Mouse (Mus musculus) intestine, embryonic 16.5 days (tissue): ENCODE measurements around the gene Supt3. TPM values are rescaled to one million over a fixed set of nuclear protein-coding genes. Genes with fewer than 3 reads are reported as not detected.

Source experiments
- ATAC-seq: fragments of 200-750 bp; cut with Nextera tagmentation; 2 replicates; pipeline ENCODE4 v1.8.0; 2017; ENCODE audit warnings: moderate TSS enrichment, moderate library complexity
- H3K27ac ChIP-seq: fragments of 300-500 bp; sonication (generic); 2 replicates; pipeline ENCODE4 v1.5.1; 2014; ENCODE audit warnings: mild to moderate bottlenecking, low read length
- H3K27me3 ChIP-seq: fragments of 300-500 bp; sonication (generic); replicated peaks from 2 replicates; pipeline ENCODE4 v1.6.1; 2014; ENCODE audit warnings: low read length, control low read depth, mixed read lengths; ENCODE audit not compliant: control insufficient read depth, insufficient read depth
- H3K36me3 ChIP-seq: fragments of 300-500 bp; sonication (generic); 2 replicates; pipeline ENCODE4 v1.6.1; 2014; ENCODE audit warnings: low read length, control low read depth; ENCODE audit not compliant: control insufficient read depth, insufficient read depth
- H3K4me1 ChIP-seq: fragments of 300-500 bp; sonication (generic); 2 replicates; pipeline ENCODE4 v1.6.1; 2014; ENCODE audit warnings: low read length, control low read depth, mixed read lengths; ENCODE audit not compliant: control insufficient read depth, insufficient read depth
- H3K4me2 ChIP-seq: fragments of 300-500 bp; sonication (generic); 2 replicates; pipeline ENCODE4 v1.6.1; 2014; ENCODE audit warnings: low read depth, low read length, control low read depth
- H3K4me3 ChIP-seq: fragments of 300-500 bp; sonication (generic); 2 replicates; pipeline ENCODE4 v1.5.1; 2014; ENCODE audit warnings: mild to moderate bottlenecking, low read length
- H3K9ac ChIP-seq: fragments of 300-500 bp; sonication (generic); 2 replicates; pipeline ENCODE4 v1.6.1; 2014; ENCODE audit warnings: low read depth, low read length
- H3K9me3 ChIP-seq: fragments of 300-500 bp; sonication (generic); 2 replicates; pipeline ENCODE4 v1.6.1; 2016; ENCODE audit warnings: low read length, control low read depth; ENCODE audit not compliant: control insufficient read depth
- WGBS: fragments of 180-500 bp; shearing (Covaris S2); extraction: QIAGEN DNeasy Blood & Tissue Kit; methylation state at CpG from one replicate; pipeline ENCODE4 v1.1.7; 2014; 5-methylcytosine and 5-hydroxymethylcytosine counted together
- polyA plus RNA-seq: library from polyadenylated mRNA; unstranded; fragments of >200 nt; fragmentation: Nextera tagmentation; extraction: Ambion mirVana; gene quantifications from 2 replicates; pipeline ENCODE4 v1.2.1, GENCODE M21; 2015

Gene Supt3
- polyA plus RNA-seq, 1 experiment from 2014 or later = 15.7 TPM

DNA sequence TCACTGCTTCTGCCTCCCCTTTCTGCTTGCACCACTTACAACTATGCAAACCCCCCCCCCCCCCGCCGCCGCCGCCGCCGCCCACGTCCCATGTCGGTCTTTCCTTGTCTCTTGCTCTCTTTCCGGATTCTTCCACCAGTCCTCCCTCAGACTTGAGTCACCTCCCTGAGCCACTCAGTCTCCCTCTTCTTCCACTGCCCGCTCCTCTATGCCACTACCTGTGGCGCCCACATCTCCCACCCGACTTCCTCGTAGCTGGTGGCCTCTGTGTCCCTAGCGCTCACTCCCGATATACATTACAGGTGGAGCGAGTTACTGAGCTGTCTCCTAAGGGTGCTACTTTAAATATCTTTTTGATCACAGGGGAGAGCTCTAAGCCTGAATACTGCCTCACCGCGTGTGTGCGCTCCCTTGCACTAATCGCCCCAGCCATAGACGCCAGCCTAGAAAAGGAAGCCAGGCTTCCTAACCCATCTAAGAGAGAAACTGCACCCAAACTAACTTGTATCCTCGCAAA is 38.8 kb upstream of the Supt3 start:
- WGBS = 2% methylated on average over 21 of the region's 22 CpGs
- Histone ChIP-seq H3K27me3 (peaks cover 50% of the 10 kb centered on the region), H3K4me1 (peaks cover 20% of the 10 kb centered on the region), H3K9me3 (no peaks in the 10 kb centered on the region), H3K4me2 (peak overlapping the region; percentile 22; the same call in 1 of the 2 replicates), H3K4me3 (peak overlapping the region; percentile 13; the same call in 1 of the 2 replicates), H3K9ac (no peak overlapping the region), H3K36me3 (no peaks in the 10 kb centered on the region), H3K27ac (no peak overlapping the region)
- no peak for ATAC-seq

- no peak for ATAC-seq
- Histone ChIP-seq H3K9me3 (no peaks in the 10 kb centered on the region), H3K9ac (no peak overlapping the region), H3K4me2 (no peak overlapping the region), H3K36me3 (no peaks in the 10 kb centered on the region), H3K27me3 (peaks cover 22% of the 10 kb centered on the region), H3K4me3 (no peak overlapping the region), H3K4me1 (peaks cover 3% of the 10 kb centered on the region; the same call in 1 of the 2 replicates), H3K27ac (no peak overlapping the region)
- 83% methylated on average over 9 of the region's 9 CpGs for WGBS
These were observed 34.7 kb upstream of the Supt3 start for GRCm38 (mm10) chr17:44742246-44742645.

DNA sequence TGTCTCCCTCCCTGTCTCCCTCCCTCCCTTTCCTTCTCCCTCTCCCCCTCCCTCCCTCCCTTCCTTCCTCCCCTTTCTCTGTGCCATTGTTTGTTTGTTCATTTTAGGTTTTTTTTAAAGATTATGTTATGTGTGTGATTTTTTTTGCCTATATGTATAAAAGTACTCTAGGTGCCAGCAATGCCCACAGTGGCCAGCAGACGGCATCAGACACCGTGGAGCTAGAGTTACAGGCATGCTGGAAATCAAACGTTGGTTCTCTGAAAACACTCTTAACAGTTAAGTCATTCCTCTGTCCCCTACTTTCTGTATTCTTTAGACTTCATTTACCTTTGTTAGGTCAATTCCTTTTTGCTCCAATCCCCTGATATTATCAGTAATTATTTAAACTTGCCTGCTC is 33.2 kb upstream of the Supt3 start:
- Histone ChIP-seq H3K4me3 (no peak overlapping the region), H3K36me3 (no peaks in the 10 kb centered on the region), H3K27me3 (peaks cover 11% of the 10 kb centered on the region), H3K27ac (no peak overlapping the region), H3K9me3 (no peaks in the 10 kb centered on the region), H3K4me1 (no peaks in the 10 kb centered on the region), H3K9ac (no peak overlapping the region), H3K4me2 (no peak overlapping the region)
- WGBS = 54% methylated on average over 3 of the region's 3 CpGs
- ATAC-seq = no peak

GRCm38 (mm10) chr17:44745378-44745777 is 31.6 kb upstream of the Supt3 start:
- H3K4me1 ChIP-seq = no peaks in the 10 kb centered on the region
- no peaks in the 10 kb centered on the region for H3K36me3 ChIP-seq
- no peaks in the 10 kb centered on the region for H3K9me3 ChIP-seq
- H3K9ac ChIP-seq = no peak overlapping the region
- WGBS = 79% methylated on average over 8 of the region's 8 CpGs
- ATAC-seq = no peak
- H3K4me3 ChIP-seq = no peak overlapping the region
- H3K27ac ChIP-seq = no peak overlapping the region
- H3K27me3 ChIP-seq = peaks cover 3% of the 10 kb centered on the region; the same call in 1 of the 2 replicates
- H3K4me2 ChIP-seq = no peak overlapping the region

DNA sequence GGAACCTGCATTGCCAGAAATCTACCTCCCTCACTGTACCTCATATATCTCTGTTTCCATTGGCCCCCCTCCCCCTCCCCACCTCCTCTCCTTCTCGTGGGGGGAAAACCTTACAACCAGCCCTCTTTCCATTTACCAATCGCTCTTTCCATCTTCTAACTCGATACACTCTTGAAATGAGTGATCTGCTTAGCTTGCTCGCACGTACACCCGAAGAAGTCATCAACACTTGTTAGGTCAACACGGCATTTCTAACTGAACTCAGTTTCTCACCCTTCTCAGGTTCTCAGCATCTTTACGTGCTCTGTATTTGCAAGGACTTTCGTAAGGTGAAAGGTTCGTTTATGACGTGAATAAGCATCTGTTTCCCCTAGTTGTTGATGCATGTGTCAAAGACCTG is 10.6 kb upstream of the Supt3 start:
- no peak overlapping the region for H3K27ac ChIP-seq
- no peak for ATAC-seq
- 82% methylated on average over 11 of the region's 11 CpGs for WGBS

DNA sequence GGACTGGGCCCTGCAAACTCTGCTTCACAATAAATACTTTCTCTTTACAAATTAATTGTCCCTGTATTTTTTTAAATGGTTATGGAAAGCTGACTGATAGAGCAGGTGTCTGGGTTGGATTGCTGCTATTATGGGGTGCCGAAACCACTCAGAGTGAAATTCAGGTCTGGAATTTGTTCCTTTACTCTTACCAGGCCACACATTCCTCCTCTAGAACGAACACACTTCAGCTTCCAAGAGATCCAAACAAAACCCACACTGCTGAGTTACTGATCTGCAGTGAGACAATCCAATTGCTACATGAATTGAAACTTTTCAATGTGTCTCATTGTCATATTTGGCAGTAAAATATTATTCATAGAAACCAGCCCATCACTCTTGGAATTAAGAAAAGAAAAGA is 10.0 kb upstream of the Supt3 start:
- Histone ChIP-seq H3K27ac (no peak overlapping the region), H3K27me3 (no peaks in the 10 kb centered on the region), H3K9me3 (no peaks in the 10 kb centered on the region), H3K4me2 (no peak overlapping the region), H3K36me3 (no peaks in the 10 kb centered on the region), H3K4me1 (no peaks in the 10 kb centered on the region), H3K9ac (no peak overlapping the region), H3K4me3 (no peak overlapping the region)
- no peak for ATAC-seq
- 57% methylated on average over 2 of the region's 2 CpGs for WGBS

More for the DNA sequence above, 10.6 kb upstream of the Supt3 start:
- Histone ChIP-seq H3K4me2 (no peak overlapping the region), H3K4me1 (no peaks in the 10 kb centered on the region), H3K9me3 (no peaks in the 10 kb centered on the region), H3K27me3 (no peaks in the 10 kb centered on the region), H3K9ac (no peak overlapping the region), H3K4me3 (no peak overlapping the region), H3K36me3 (no peaks in the 10 kb centered on the region)

DNA sequence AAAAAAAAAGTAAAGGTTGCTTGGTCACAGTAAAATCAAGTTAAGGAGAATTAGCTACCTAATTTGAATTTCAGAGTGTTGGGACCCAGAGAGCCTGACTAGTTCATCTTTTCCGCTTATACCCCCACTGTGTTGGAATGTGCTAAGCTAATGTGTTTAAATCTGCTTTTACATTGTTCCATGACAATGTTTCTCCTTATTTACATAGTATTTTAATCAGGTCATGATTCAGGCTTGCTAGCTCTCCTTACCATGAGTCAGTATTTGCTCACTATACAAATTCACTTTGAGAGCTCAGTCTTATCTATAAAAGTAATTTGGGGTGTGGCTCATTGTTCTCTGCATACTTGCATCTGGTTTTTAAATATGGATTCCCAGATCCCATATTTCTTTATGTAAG is 9.6 kb upstream of the Supt3 start:
- Histone ChIP-seq H3K4me1 (no peaks in the 10 kb centered on the region), H3K9me3 (no peaks in the 10 kb centered on the region), H3K4me2 (no peak overlapping the region), H3K4me3 (no peak overlapping the region), H3K36me3 (no peaks in the 10 kb centered on the region), H3K9ac (no peak overlapping the region), H3K27ac (no peak overlapping the region), H3K27me3 (no peaks in the 10 kb centered on the region)
- no peak for ATAC-seq
- WGBS = 84% methylated on average over 1 of the region's 1 CpGs

- no peaks in the 10 kb centered on the region for H3K27me3 ChIP-seq
- no peak overlapping the region for H3K27ac ChIP-seq
- no peak overlapping the region for H3K4me2 ChIP-seq
- H3K36me3 ChIP-seq = no peaks in the 10 kb centered on the region
- H3K4me3 ChIP-seq = no peak overlapping the region
- no peak for ATAC-seq
- WGBS = 79% methylated on average over 5 of the region's 5 CpGs
- no peak overlapping the region for H3K9ac ChIP-seq
- H3K9me3 ChIP-seq = no peaks in the 10 kb centered on the region
- H3K4me1 ChIP-seq = no peaks in the 10 kb centered on the region
These were observed 8.4 kb upstream of the Supt3 start for GRCm38 (mm10) chr17:44768522-44768921.

DNA sequence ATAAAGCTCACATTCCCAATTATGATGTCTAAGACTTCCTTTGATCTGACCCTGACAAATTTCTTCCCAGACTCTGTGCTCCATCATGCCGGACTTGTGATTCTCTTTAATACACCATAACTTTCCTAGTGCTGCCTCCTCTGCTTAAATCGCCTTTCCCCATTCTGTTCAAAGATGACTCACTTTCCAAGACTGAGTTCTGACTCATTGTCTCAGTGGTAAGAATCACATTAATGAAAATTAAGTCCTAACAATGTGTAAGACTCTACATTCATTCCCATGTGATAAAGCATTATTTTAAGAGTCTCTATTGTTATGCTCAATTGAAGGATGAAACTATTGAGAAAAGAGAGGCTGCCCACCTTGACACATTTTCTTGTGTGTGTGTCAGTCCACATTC is 6.1 kb upstream of the Supt3 start:
- no peaks in the 10 kb centered on the region for H3K27me3 ChIP-seq
- ATAC-seq = no peak
- no peak overlapping the region for H3K27ac ChIP-seq
- no peak overlapping the region for H3K4me2 ChIP-seq
- H3K9ac ChIP-seq = no peak overlapping the region
- H3K4me3 ChIP-seq = no peak overlapping the region
- H3K4me1 ChIP-seq = no peaks in the 10 kb centered on the region
- no peaks in the 10 kb centered on the region for H3K36me3 ChIP-seq
- H3K9me3 ChIP-seq = no peaks in the 10 kb centered on the region
- 92% methylated on average over 2 of the region's 2 CpGs for WGBS

DNA sequence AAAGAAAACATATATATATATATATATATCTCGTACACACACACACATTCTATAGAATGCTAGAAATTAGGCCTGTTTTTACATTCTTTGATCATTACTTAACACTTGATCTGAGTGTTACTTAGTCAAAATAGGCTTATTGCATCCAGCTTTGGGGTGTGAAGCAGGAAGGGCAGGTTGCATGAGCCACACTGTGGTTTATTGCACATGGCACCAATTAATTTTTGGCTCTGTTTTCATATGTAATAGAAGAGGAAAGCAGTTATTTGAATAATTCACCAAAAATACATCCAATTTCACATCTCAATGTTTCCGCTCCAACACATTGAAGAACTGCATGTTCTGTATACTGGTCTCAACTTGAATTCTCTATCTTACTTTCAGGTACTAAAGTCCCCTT is 4.4 kb upstream of the Supt3 start:
- no peaks in the 10 kb centered on the region for H3K9me3 ChIP-seq
- WGBS = 90% methylated on average over 2 of the region's 2 CpGs
- H3K27ac ChIP-seq = no peak overlapping the region
- H3K9ac ChIP-seq = no peak overlapping the region
- no peak for ATAC-seq
- H3K36me3 ChIP-seq = no peaks in the 10 kb centered on the region
- no peaks in the 10 kb centered on the region for H3K27me3 ChIP-seq
- H3K4me1 ChIP-seq = no peaks in the 10 kb centered on the region
- no peak overlapping the region for H3K4me3 ChIP-seq
- no peak overlapping the region for H3K4me2 ChIP-seq
